Mouse (Mus musculus) Patski (cell line): ENCODE measurements around the gene Zc3h10. TPM values are rescaled to one million over a fixed set of nuclear protein-coding genes. Genes with fewer than 3 reads are reported as not detected.
A peak's percentile ranks its signal among the peaks of the same experiment; 100 is the strongest.

Experiments used
- ATAC-seq: fragments of 100-300 bp; one replicate; pipeline ENCODE4 v1.8.0; 2021
- CTCF ChIA-PET: fragments of 350-600 bp; sonication (Branson Sonifier 250); formaldehyde crosslinking; loops from one replicate; lab custom pipeline; 2022; ENCODE audit warnings: inconsistent platforms; lab: Charles Lee
- POLR2A ChIA-PET: fragments of 350-600 bp; sonication (Branson Sonifier 250); formaldehyde crosslinking; loops from one replicate; lab custom pipeline; 2022; ENCODE audit warnings: antibody characterized with exemption, inconsistent platforms; lab: Charles Lee
- DNase-seq: peaks from one replicate; pipeline ENCODE4 v3.0.0-alpha.2; 2011; ENCODE audit warnings: low read depth, low spot score
- H3K27me3 ChIP-seq: fragments of 371-371 bp; one replicate; pipeline ENCODE4 v1.5.1; 2021
- CTCF ChIP-seq: fragments of 100-300 bp; IDR thresholded peaks from one replicate; pipeline ENCODE4 v1.5.1; 2021
- in situ Hi-C: fragments of 300-500 bp; cut with MboI; formaldehyde crosslinking; loops from 3 replicates; pipeline ENCODE4 v1.11.1; 2018; ENCODE audit warnings: low pct_unique_long_range_greater_than_20kb, mixed read lengths
- polyA plus RNA-seq: library from polyadenylated mRNA; unstranded; gene quantifications from one replicate; pipeline ENCODE4 v1.2.3, GENCODE M21; 2021

Zc3h10 gene
- polyA plus RNA-seq, 1 experiment from 2014 or later = 16.8 TPM

DNA sequence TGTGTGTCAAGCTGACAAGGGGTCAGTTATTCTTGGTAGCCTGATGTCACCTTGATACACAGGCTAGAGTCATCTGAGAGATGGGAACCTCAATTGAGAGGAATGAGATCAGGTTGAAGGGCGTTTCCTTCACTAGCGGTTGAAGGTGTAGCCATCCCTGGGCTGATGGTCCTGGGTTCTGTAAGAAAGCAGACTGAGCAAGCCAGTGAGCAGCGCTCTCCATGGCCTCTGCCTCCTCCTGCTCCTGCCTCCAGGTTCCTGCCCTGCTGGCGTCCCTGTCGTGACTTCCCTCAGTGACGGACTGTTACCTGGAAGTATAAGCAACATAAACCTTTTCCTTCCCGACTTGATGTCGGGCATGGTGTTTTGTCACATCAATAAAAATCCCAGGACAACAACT, 44.0 kb downstream of the Zc3h10 start:
- DNase-seq = no peak
- ATAC-seq = no peak
- TF ChIP-seq CTCF = no peak
- CTCF ChIA-PET = interaction anchor here (1.4 kb wide), 1 partner anchor 14 kb away, joined by 4 read pairs; no protein-coding TSS in a partner anchor
- no peaks in the 10 kb centered on the region for H3K27me3 ChIP-seq
- in situ Hi-C loops = no loop called here
- POLR2A ChIA-PET = interaction anchor here (0.6 kb wide), 2 partner anchors 15 to 138 kb away, joined by 3 read pairs; no protein-coding TSS in a partner anchor

DNA sequence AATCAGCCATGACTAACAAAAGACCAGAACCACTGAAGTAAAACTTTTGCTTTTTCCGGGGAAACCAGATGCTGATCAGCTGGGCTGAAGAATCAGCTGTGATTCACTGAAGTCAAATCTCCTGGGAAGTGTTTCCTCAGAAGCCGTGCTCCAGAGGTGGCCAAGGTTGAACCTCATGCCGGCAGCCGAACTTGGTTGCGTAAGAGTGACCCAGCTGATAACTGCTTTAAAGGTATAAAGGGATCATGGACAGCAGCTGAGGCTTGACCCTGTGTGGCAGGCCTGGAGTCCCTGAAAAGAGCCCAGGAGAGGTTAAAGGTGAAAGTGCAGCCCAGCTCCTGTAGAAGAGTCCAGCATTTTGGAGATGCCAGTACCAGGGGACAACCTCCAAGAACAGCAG, 45.2 kb downstream of the Zc3h10 start:
- in situ Hi-C loops = no loop called here
- H3K27me3 ChIP-seq = no peaks in the 10 kb centered on the region
- ATAC-seq (no peak), DNase-seq (no peak)
- ChIA-PET POLR2A (interaction anchor here (0.6 to 1.7 kb wide), 4 partner anchors 9 to 22 kb away, joined by 3 to 6 read pairs (median 4); partner anchors contain the start of gene Myl6), CTCF (interaction anchor here (1.1 to 1.8 kb wide), 3 partner anchors 9 to 44 kb away, joined by 3 to 6 read pairs (median 4); partner anchors contain the start of gene Myl6)
- no peak for TF ChIP-seq CTCF

DNA sequence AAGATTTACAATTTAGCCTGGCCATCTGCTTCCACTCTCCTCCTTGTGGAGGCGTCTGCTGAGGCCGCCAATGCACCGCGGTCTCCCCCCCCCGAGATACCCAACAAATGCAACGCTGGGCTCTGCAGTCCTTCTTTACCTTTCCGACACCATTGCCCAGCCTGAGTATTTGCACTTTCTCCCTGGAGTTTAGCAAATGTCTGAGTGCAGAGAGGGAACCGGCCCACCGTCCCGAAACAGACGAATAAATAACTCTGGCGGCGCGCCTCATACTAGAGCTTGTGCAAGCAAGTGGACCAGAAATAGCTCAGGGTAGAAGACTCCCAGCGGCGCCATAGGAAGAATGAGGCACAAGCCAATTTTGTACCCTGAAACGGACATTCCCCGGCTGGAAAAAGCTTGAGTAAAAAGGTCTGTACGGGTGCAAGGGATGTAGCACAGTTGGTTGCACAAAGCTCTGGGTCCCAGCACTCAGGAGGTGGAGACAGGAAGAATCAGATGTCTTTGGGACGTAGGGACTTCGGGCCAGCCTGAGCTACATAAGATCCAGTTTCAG, 48.4 kb downstream of the Zc3h10 start:
- ChIA-PET POLR2A (interaction anchor here (1.2 to 2.2 kb wide), 2 partner anchors 9 to 49 kb away, joined by 7 to 8 read pairs; partner anchors contain the start of gene Zc3h10), CTCF (interaction anchor here (1.0 to 1.4 kb wide), 3 partner anchors 9 to 21 kb away, joined by 3 to 4 read pairs (median 3); no protein-coding TSS in a partner anchor)
- H3K27me3 ChIP-seq = no peaks in the 10 kb centered on the region
- TF ChIP-seq CTCF = no peak
- ATAC-seq (peak; percentile 23), DNase-seq (no peak)
- in situ Hi-C loops = no loop called here

DNA sequence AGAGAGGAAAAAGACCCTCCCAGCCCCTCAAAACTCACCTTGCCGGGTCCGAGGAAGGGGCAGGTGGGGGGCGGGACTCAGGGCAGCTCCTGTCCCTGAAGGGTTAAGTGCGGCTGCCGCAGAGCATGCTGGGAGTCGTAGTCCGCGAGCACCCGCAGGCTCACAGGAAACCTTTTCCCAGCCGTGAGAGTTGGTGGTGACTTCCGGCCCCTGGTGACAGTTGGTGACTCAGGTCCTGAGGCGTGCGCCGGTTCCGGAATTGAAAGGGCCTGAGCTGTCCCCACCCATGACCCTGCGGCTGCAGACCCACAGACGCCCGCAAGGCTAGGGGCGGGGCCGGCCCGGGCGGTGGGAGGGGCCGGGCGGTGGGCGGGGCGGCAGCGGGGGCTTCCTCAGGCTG, 49.0 kb downstream of the Zc3h10 start, which contains the start of gene Myl6b:
Gene Myl6b, minus strand, starts transcription at position 96 of the 400 bp plus-strand sequence.
- DNase-seq = peak; percentile 68
- ChIA-PET CTCF (interaction anchor here (1.1 to 1.4 kb wide), 2 partner anchors 15 to 22 kb away, joined by 3 to 4 read pairs; no protein-coding TSS in a partner anchor), POLR2A (interaction anchor here (2.2 kb wide), 1 partner anchor 49 kb away, joined by 8 read pairs; the partner anchor contains the start of gene Zc3h10)
- peak; percentile 82 for ATAC-seq
- no peaks in the 10 kb centered on the region for H3K27me3 ChIP-seq
- in situ Hi-C loops = no loop called here
- TF ChIP-seq CTCF = no peak

DNA sequence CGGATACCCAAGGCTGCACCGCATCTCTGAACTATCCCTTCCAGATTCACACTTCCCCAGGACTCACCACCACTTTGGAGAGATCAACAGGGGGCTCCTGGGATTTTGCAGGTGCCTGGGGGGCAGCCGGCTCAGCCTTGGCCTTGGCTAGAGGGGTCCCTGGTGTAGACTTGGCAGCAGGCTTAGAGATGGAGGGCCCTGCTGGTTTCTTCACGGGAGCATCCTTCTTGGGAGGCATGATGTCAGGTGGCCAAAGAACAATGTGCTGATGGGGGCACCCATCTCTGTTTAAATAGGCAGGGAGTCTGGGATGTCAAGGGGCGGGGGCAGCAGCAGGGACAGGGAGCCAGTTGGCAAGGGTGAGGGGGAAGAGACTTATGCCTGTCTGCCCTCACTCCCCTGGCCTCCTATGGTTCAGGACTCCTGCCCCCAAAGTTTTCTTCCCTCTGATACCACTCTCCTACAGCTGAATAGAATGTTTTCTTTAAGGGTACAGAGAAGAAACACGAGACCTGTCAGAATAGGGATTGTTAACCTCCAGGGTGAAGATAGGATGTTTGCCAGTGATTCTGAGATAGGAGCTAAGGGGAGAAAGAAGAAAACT, 50.3 kb downstream of the Zc3h10 start:
- TF ChIP-seq CTCF = no peak
- ATAC-seq (no peak), DNase-seq (no peak)
- no peaks in the 10 kb centered on the region for H3K27me3 ChIP-seq
- ChIA-PET CTCF (no interaction called here), POLR2A (no interaction called here)
- in situ Hi-C loops = no loop called here

- TF ChIP-seq CTCF = no peak
- in situ Hi-C loops = no loop called here
- DNase-seq = no peak
Observed at GRCm38 (mm10) chr10:128496509-128497077, 51.0 kb downstream of the Zc3h10 start.

DNA sequence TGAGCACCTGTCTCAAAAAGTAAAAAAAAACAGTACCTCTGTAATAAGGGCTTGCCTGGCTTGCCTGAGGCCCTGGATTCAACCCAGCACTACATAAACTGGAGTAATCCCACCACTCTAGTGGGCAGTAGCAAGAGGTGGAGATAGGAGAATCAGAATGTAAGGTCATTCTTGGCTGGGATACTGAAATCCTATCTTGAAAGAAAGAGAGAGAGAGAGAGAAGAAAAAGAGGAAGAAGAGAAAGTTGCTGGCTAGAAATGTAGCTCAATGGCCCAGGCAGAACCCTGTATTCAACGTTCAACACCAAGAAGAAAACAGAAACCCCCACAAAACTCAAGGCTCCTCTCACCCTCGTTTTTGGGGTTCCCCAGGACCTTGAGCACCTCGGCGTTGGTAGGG, 51.7 kb downstream of the Zc3h10 start:
- POLR2A ChIA-PET = interaction anchor here (1.3 kb wide), 1 partner anchor 32 kb away, joined by 3 read pairs; no protein-coding TSS in a partner anchor
- DNase-seq (no peak), ATAC-seq (no peak)
- in situ Hi-C loops = no loop called here
- CTCF ChIA-PET = interaction anchor here (0.9 to 1.0 kb wide), 2 partner anchors 12 to 16 kb away, joined by 3 read pairs; no protein-coding TSS in a partner anchor
- TF ChIP-seq CTCF = no peak
- no peaks in the 10 kb centered on the region for H3K27me3 ChIP-seq

More at GRCm38 (mm10) chr10:128496509-128497077, 51.0 kb downstream of the Zc3h10 start:
- no peaks in the 10 kb centered on the region for H3K27me3 ChIP-seq
- POLR2A ChIA-PET = no interaction called here
- ATAC-seq = no peak
- CTCF ChIA-PET = interaction anchor here (0.9 kb wide), 1 partner anchor 12 kb away, joined by 3 read pairs; no protein-coding TSS in a partner anchor

- DNase-seq (no peak), ATAC-seq (no peak)
- H3K27me3 ChIP-seq = no peaks in the 10 kb centered on the region
- in situ Hi-C loops = no loop called here
- ChIA-PET POLR2A (interaction anchor here (0.9 to 1.3 kb wide), 2 partner anchors 29 to 33 kb away, joined by 3 read pairs; no protein-coding TSS in a partner anchor), CTCF (interaction anchor here (1.0 to 2.2 kb wide), 3 partner anchors 17 to 52 kb away, joined by 3 to 7 read pairs (median 3); partner anchors contain the start of gene Zc3h10)
- TF ChIP-seq CTCF = no peak
Observed at GRCm38 (mm10) chr10:128495270-128495669, 52.3 kb downstream of the Zc3h10 start.

GRCm38 (mm10) chr10:128494667-128495245, 52.8 kb downstream of the Zc3h10 start:
- no peak for TF ChIP-seq CTCF
- ChIA-PET CTCF (interaction anchor here (1.0 to 2.2 kb wide), 3 partner anchors 17 to 53 kb away, joined by 3 to 7 read pairs (median 3); partner anchors contain the start of gene Zc3h10), POLR2A (interaction anchor here (0.9 to 1.3 kb wide), 2 partner anchors 30 to 33 kb away, joined by 3 read pairs; no protein-coding TSS in a partner anchor)
- no peaks in the 10 kb centered on the region for H3K27me3 ChIP-seq
- DNase-seq = no peak
- in situ Hi-C loops = no loop called here
- ATAC-seq = no peak
